Mouse (Mus musculus) thymus, postnatal 0 days (tissue): ENCODE results near the gene Triml1. TPM values are rescaled to one million over a fixed set of nuclear protein-coding genes. Genes with fewer than 3 reads are reported as not detected.

Source experiments
- DNase-seq: peaks from one replicate; pipeline ENCODE4 v3.0.0-alpha.2; 2015; ENCODE audit warnings: low spot score
- polyA plus RNA-seq: library from polyadenylated mRNA; unstranded; fragments of >200 nt; fragmentation: Nextera tagmentation; extraction: Ambion mirVana; gene quantifications from 2 replicates; pipeline ENCODE4 v1.2.1, GENCODE M21; 2015

The Triml1 gene
- not detected in 2 replicates for polyA plus RNA-seq

GRCm38 (mm10) chr8:43141386-43141785, at the start of gene Triml1:
Gene Triml1, minus strand, starts transcription at chr8:43141486.
- no peak for DNase-seq

- no peak for DNase-seq
Observed at GRCm38 (mm10) chr8:43182281-43182680, 41.0 kb upstream of the Triml1 start.

GRCm38 (mm10) chr8:43180054-43180690, 38.9 kb upstream of the Triml1 start, which contains the start of gene Triml2:
Gene Triml2, plus strand, starts transcription at chr8:43180541.
- no peak for DNase-seq

DNA sequence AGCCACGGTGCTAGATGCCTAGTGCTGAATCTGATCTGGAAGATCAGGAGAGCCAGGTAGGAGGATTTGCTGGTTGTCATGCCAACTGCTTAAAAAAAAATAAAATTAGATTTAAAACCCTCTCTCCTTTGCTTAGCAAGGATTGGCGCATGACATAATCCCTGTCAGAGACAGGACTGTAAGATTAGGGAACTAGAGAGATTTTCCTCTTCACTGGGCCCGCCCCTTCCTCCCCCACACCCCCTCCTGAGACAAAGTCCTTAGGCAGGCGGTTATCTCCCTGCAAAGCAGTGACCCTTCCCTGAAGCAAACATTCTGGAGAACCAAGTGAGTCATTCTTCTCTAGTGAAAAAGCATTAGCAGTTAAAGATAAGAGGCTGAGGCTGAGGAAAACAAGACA, 37.9 kb upstream of the Triml1 start:
- DNase-seq: no peak

DNA sequence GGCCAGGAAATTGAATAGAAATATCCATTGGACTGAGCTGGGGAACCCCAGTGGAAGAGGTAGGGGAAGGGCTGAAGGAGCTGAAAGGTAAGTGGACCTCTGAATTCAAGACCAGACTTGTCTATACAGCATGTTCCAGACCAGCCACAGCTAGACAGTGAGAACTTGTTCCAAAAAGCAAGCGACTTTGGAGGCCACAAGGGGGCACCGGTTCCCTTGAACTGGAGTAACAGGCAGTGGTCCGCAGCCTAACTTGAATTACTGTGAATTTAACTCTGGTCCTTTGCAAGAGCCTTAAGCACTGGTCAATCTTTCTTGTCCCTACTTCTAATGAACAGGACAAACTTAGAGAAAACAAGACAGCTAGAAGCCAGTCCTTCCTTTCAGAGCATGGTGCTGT, 37.0 kb upstream of the Triml1 start:
- no peak for DNase-seq

- no peak for DNase-seq
Observed at GRCm38 (mm10) chr8:43176766-43177486, 35.6 kb upstream of the Triml1 start.

DNA sequence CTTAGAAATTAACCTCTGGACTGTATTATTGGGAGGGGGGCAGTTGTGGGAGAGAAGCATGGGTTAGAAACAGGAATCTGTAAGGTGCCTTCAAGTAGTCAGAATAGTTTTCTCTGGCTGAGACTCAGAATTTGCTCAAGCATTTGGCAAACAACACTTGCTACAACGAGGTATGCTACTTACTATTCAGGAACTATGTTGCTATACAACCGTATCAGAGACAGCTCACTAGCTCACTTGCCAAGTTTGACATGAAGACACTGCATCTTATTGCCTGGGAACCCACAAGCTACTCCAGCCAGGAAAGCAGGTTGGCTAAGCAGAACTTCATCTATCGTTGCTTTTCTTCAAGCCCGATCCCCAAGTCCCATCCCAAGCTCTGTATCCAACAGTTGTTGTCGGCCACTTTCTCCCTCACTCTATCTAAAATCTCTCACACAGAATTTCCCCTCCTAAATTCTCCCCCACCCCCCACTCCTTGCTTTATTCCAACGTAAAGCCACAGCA, 28.0 kb upstream of the Triml1 start:
- DNase-seq: no peak

DNA sequence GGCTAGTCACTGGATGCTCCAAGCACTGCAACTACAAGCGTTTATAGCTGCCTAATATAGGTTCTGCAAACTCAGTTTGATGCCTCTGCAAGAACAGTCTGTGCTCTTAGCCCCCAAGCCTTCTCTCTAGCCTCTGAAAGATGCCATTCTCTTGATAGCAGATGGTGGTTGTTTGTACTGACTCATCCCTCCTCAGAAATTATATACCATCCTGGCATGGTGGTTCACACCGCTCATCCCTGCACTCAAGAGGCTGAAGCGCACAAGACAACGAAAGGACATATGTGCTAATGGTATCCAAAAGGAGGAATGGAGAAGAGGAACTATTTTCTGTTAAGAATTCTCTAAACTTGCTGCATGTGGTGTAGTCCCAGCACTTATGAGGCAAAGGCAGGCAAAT, 26.8 kb upstream of the Triml1 start:
- DNase-seq: no peak

- DNase-seq: no peak
Observed at GRCm38 (mm10) chr8:43164453-43164852, 23.2 kb upstream of the Triml1 start.

DNA sequence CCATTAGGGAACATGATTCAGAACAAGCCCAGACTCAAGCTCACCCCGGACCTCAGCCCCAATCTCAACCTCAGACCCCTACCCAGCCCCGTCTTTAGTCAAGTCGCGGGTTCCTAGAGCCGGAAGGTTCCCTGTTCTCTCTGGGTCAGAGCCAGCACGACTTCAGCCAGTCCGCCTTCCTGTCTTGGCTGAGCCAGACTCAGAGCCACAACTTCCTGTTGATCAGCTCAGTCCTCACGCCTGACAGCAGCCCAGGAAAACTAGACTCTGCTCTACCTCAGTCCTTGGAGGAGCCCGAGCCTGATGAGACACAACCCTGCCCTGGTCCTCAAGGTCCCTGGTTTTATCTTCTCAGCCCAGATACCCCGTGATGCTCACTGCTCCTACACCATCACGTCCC, 22.0 kb upstream of the Triml1 start:
- no peak for DNase-seq

DNA sequence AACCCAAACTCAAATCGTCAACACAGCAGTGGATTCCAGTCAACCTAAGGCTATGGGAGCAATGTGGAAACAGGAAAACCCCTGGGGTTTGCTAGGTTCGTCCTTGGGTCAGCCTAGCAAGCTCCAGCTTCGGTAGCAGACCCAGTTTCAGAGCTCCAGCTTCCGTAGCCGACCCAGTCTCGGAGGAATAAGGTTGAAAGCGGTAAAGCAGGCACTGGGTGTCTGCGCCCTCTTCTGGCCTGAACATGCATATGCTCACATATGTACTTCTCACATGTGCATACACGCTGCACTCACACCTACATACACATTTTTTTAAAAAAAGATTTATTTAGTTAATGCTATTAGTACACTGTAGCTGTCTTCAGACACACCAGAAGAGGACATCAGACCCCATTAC, 8.0 kb upstream of the Triml1 start:
- DNase-seq: no peak

GRCm38 (mm10) chr8:43111205-43111827, 30.0 kb downstream of the Triml1 start:
- no peak for DNase-seq

Other genes with a start within 250 kb of the Triml1 start
- not detected in 2 replicates for gene Triml2, start 39.1 kb upstream of the Triml1 start, polyA plus RNA-seq
- gene Zfp42, start 165.5 kb upstream of the Triml1 start, polyA plus RNA-seq: not detected in 2 replicates